Mouse (Mus musculus) heart, postnatal 10 days (tissue): ENCODE measurements around the gene Dclre1c. TPM values are rescaled to one million over a fixed set of nuclear protein-coding genes. Genes with fewer than 3 reads are reported as not detected.

Source experiments
- DNase-seq, 2 experiments: peaks; one replicate each; pipeline ENCODE4 v3.0.0; 2021
- intact Hi-C: fragments of 180-260 bp; cut with DNase I; formaldehyde crosslinking; loops from one replicate; pipeline ENCODE4 v1.15.1; 2025
- total RNA-seq, 2 experiments: library from RNA; stranded (reverse); gene quantifications; 2 replicates each; pipeline ENCODE4 v1.2.3; 2021

Dclre1c gene
- total RNA-seq, 2 experiments from 2014 or later, result 2.6 to 4.1 TPM

- intact Hi-C loops, result loop anchor here (2.0 kb wide), 2 partner anchors 38 to 54 kb away; partner anchors contain the start of genes Cdnf, Gm45902 and Hspa14
- DNase-seq, result peak; percentile 52 to 72
Observed at GRCm38 (mm10) chr2:3474361-3474805, 50.5 kb downstream of the Dclre1c start.

DNA sequence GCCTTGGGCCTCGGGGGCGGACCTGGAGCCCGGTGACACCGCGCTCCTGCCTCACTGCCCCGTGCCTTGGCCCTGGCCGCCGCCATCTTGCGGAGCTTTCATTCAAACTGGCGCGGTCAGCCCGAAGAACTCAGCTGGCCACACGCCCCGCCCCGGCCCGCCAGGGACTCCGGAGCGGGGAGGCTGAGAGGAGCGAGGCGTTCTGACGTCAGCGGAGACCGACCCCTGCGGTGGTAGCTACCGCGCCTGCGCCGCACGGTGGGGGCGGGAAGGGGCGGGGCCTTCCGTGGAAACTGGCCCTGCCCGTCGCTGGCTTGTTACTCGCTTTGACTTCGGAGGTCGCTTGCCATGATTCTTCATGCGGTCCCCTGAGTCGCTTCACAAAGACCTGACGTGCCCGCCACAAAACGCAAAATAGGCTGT is 50.9 kb downstream of the Dclre1c start, which contains the start of gene Suv39h2:
Suv39h2 (minus strand) TSS at position 171 of the 423 bp plus-strand sequence.
- DNase-seq, result peak; percentile 98
- intact Hi-C loops, result loop anchor here (2.0 kb wide), 2 partner anchors 38 to 54 kb away; partner anchors contain the start of genes Cdnf, Gm45902 and Hspa14

DNA sequence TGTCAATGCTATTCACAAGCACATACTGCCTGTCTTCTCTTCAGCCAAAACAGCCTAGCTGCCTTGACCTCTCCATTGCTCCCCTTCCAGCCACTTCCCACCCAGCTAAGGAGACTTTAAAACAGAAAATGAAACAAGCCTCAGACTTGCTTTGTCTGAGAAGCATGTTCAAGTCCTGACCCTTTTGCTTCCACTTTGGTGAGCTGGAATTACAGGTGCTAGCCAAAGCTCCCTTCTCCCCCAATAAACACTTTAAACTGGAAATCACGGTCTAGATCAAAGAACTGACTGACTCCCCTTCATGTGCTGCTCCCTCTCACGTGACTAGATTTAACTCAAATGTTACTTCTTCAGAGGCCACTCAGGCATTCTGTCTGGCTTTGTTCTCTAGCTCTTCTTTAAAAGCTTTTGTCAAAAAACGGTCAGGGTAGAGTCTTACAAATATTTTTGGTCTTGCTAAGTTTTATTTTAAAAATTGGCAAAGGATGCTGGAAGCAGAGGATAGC is 51.9 kb downstream of the Dclre1c start:
- intact Hi-C loops, result loop anchor here (2.0 kb wide), 2 partner anchors 37 to 55 kb away; partner anchors contain the start of genes Cdnf, Gm45902 and Hspa14
- DNase-seq, result peak in 1 of 2 experiments; percentile 2

GRCm38 (mm10) chr2:3480239-3480638 is 56.3 kb downstream of the Dclre1c start:
- no peak for DNase-seq
- intact Hi-C loops, result no loop called here

GRCm38 (mm10) chr2:3489816-3490215 is 65.9 kb downstream of the Dclre1c start:
- intact Hi-C loops, result no loop called here

DNA sequence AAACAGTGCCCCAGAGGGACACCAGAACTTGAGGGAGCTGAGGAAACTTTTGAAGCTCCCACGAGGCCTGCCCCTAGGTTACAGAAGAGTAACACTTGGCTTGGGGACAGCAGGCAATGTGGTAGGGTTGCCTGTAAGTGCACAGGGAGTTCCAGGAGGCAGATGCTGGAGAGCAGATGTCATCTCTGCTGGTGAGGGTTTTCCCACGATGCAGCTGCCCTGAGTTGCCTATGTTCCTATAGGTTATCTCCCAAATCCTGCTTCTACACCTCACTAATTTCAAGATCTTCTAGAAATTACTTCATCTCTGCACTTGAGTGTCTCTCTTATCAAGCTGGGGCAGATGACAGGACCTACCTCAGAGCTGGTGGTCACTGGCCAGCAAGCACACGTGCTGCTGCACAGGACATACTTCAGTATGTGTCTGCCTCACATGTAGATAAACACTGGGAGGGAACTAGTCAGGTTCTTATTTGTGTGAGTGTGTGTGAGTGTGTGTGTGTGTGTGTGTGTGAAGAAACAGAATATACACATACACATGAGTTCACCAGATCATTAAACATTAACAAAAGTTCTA is 70.0 kb downstream of the Dclre1c start:
- DNase-seq, result no peak
- intact Hi-C loops, result no loop called here

More at GRCm38 (mm10) chr2:3489816-3490215, 65.9 kb downstream of the Dclre1c start:
- no peak for DNase-seq

- DNase-seq, result no peak
Observed at GRCm38 (mm10) chr2:3499543-3499942, 75.6 kb downstream of the Dclre1c start.

DNA sequence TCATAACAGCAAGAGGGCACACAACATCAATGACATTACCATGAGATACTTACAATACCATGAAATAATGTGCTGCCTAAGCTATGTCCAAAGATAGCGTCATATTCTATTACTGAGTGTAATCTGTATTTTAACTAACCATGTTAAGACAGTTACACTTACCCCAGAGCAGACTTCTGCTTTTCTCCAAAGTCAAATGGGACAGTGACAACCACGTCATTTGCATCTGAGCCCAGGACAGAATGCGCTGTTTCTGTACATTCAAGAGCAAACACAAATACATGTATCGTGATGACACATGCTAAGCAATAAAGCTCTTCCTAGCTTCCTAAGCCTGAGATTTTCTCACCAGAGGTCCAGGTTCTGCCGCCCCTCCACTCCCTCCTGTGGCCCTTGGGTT is 77.0 kb downstream of the Dclre1c start:
- no peak for DNase-seq
- intact Hi-C loops, result no loop called here

More at GRCm38 (mm10) chr2:3499543-3499942, 75.6 kb downstream of the Dclre1c start:
- intact Hi-C loops, result no loop called here

DNA sequence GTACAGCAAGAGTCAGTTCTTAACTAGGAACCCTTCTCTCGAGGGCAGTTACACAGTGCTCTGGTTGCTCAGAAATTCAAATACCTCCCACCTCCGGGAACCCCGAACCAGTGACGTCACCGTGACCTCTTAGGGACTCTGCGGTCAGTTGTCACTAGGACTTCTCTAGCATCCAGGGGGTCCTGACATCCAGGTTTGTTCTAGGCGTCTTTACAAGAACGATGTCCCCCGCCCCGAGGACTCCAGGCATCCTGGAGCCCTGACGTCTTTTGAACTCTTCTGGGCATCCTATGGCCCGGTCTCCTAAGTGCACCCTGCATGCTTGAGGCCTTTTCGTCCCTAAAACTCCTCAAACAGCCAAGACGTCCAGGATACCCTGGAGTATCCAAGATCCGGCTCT is 88.1 kb downstream of the Dclre1c start:
- no peak for DNase-seq
- intact Hi-C loops, result loop anchor here (2.0 to 5.0 kb wide), 2 partner anchors 37 to 175 kb away; partner anchors contain the start of genes Acbd7 and Suv39h2

- intact Hi-C loops, result loop anchor here (2.0 to 5.0 kb wide), 2 partner anchors 38 to 176 kb away; partner anchors contain the start of genes Acbd7 and Suv39h2
- DNase-seq, result peak; percentile 97
Observed at GRCm38 (mm10) chr2:3512552-3513454, 88.9 kb downstream of the Dclre1c start, which contains the start of the genes Gm45902, Hspa14 and Cdnf. Gene Gm45902, minus strand, starts transcription at chr2:3512790. Gene Hspa14, minus strand, starts transcription at chr2:3512814. Gene Cdnf, plus strand, starts transcription at chr2:3513030.

Other genes with a start within 250 kb of the Dclre1c start
- 10 to 100 TPM; 15.3 to 17.6 TPM for gene Nmt2, start 139.9 kb upstream of the Dclre1c start, total RNA-seq
- 1 to 10 TPM; 5.8 to 6.4 TPM for gene Rpp38, start 91.5 kb upstream of the Dclre1c start, total RNA-seq
- not detected for gene Acbd7, start 88.0 kb upstream of the Dclre1c start, total RNA-seq
- gene Olah, start 26.9 kb upstream of the Dclre1c start, total RNA-seq, result not detected
- gene Meig1, start 1.5 kb upstream of the Dclre1c start, total RNA-seq, result 1 to 10 TPM in 1 of 2 experiments, under 1 TPM in 1; 0.93 to 1.5 TPM
- gene Suv39h2, start 50.9 kb downstream of the Dclre1c start, total RNA-seq, result 1 to 10 TPM; 1.7 to 1.8 TPM
- 1 to 10 TPM; 2.1 to 2.2 TPM for gene Gm45902, start 88.7 kb downstream of the Dclre1c start, total RNA-seq
- 10 to 100 TPM; 33.4 to 35.3 TPM for gene Hspa14, start 88.7 kb downstream of the Dclre1c start, total RNA-seq
- 1 to 10 TPM; 6.7 to 9.9 TPM for gene Cdnf, start 88.9 kb downstream of the Dclre1c start, total RNA-seq
- gene Fam107b, start 146.4 kb downstream of the Dclre1c start, total RNA-seq, result 10 to 100 TPM; 20.7 to 23.9 TPM